Mouse (Mus musculus): ENCODE measurements at regions not wholly inside any gene's neighbourhood (a gene's known extent, or its start where the extent isn't known, plus 50 kb on each side); places are given as distances from the start of the nearest gene placed in this dataset.

GRCm38 (mm10) chr14:87348825-87349224 is 67.6 kb upstream of the Tdrd3 start:
- DNase-seq, result no peak

DNA sequence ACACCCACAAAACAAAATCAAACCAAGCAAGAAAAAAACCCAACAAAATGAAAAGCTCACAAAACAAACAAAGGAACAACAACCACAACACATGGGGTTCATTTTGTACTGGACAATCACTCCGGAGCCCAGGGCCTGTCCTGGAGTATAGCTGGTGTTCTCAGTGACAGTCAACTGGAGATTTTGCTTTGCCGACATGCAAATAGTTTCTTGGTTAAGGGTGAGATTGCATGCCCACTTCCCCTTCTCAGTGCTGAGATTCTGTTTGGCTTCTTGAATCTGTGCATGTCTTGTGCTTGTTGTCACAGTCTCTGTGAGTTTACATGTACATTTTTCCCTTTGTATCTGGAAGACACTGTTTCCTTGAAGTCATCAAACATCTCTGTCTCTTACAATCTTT is 50.6 kb upstream of the Tdrd3 start:
- DNase-seq, result no peak
